Mouse (Mus musculus) thymus, adult 18-20 months (tissue): ENCODE measurements around the gene Cnot10.
A peak's percentile ranks its signal among the peaks of the same experiment; 100 is the strongest.
"Not testable (repeated sequence)": the region's sequence is repeated elsewhere in the genome, so short reads cannot be mapped to it uniquely, and the experiment has no call there.

ENCODE experiments used
- DNase-seq, 2 experiments: peaks; one replicate each; pipeline ENCODE4 v3.0.0; 2022; ENCODE audit warnings: mixed read lengths in 2 of 2

The Cnot10 gene

DNA sequence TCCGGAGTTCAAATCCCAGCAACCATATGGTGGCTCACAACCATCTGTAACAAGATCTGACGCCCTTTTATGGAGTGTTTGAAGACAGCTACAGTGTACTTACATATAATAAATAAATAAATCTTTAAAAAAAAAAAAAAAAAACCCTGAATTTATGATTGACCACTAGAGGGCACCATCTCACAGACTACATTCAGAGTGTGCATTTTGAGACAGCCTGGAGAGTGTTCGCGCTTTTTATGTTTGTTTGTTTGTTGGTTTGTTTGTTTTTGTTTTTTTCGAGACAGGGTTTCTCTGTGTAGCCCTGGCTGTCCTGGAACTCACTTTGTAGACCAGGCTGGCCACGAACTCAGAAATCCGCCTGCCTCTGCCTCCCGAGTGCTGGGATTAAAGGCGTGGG is 8.5 kb upstream of the Cnot10 start:
- not testable (repeated sequence) for DNase-seq

- no peak for DNase-seq
Measured at GRCm38 (mm10) chr9:114647506-114648432, 7.8 kb upstream of the Cnot10 start.

DNA sequence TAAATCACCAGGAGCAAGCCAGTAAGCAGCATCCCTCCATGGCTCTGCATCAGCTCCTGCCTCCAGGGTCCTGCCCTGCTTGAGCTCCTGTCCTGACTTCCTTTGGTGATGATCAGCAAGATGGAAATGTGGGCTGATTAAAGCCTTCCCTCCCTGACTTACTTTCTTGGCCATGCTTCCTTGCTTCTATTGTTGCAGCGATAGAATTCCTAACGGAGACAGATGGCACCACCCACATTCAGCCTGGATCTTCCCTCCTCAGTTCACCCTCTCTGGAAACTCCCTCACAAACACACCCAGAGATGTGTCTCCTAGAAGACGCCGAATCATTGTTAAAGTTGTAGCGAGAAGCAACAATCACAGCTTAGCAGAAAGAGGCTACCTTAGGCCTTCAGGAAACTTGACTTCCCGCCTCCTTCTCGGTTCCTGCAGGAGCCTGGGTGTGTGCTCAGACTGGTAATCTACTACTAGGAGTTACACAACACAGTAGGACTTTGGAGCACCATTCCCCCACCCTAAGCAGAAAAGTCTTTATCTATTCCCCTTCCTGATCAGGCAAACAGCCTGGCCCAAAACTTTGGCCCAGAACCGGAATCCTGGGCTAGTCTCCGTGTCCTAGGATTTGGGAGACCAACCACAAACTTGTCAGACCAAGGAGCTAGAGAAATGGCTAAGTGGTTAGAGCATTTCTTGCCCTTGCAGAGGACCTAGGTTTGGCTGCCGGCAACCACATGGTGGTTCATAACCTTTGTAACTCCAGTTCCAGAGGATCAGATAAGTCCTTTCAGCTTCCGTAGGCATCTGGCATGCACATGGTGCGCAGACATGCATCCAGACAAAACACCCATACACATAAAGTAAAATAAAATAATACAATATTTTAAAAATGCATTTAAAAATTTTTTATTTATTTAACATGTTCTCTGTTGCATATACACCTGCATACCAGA is 6.8 kb upstream of the Cnot10 start:
- DNase-seq = no peak

GRCm38 (mm10) chr9:114639186-114639748 is 717 bp downstream of the Cnot10 start:
- no peak for DNase-seq

- DNase-seq = no peak
Measured at GRCm38 (mm10) chr9:114636751-114637150, 3.2 kb downstream of the Cnot10 start.

GRCm38 (mm10) chr9:114636150-114636549 is 3.8 kb downstream of the Cnot10 start:
- DNase-seq = no peak

DNA sequence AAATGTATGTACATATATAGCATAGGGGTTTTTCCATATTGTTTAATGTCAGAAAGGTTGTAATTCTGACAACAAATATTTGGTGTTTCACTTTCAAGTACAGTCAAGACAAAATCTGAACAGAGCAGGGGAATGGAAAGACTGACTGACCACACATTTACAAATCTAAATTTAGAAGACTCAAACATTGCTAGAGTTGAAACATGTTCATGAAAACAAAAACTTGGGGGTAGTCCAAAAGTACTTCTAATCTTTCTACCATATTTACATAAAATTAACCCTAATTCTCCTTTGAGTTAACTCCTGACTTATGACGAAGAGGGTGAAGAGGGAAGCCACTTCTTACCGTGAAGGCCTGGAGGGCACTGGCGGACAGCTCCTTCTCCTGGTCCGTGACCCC is 7.7 kb downstream of the Cnot10 start:
- DNase-seq = no peak

DNA sequence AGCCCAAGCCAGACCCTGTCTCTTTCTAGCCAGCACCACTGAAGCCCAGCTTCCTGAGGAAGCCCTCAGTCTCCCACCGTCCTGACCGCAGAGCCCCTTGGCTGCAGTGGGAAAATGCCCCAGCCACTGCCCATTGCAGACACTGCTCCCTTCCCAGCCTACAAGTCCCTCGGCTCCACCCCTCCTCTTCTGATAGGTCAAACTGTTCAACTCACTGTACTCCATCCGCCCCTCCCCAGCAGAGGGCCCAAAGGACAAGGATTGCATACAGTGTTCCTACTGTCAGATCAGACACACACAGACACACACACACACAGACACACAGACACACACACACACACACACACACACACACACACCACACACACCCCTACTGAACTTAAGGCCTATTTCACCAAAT is 13.3 kb downstream of the Cnot10 start:
- no peak for DNase-seq

GRCm38 (mm10) chr9:114624178-114624577 is 15.8 kb downstream of the Cnot10 start:
- DNase-seq = no peak

- DNase-seq = no peak
Measured at GRCm38 (mm10) chr9:114621149-114621548, 18.8 kb downstream of the Cnot10 start.

DNA sequence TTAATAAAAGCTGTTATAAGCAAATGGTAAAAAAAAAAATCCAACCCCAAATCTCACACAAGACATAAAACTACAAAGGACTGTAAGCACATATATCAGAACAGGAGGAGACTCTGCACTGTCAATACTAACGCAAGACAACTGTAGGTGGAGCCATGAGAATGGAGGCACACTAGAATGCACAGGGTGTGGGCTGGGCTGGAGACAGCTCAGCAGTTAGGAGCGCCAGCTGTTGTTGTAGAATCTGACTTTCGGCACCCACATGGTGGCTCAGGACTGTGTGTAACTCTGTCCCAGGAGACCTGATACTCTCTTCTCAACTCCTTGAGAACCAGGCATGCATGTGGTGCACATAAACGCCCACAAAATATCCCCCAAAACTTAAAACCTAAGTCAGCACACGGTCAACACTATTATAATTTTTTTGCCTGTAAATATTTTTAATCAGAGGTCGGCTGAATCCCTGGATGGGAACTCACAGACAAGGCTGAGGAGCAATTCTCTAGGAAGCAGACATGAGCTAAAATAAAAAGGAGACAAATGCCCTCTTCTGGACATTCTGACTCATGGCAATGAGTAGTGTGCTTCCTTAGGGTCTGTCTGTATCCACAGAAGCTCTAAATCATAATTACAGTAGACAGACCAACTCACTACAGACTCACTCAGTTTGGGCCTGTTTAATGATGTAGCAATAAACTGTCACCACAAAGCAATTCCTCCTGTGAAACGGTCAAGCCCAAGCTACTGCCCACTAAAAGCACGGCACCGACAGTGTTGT is 25.6 kb downstream of the Cnot10 start:
- DNase-seq = peak; percentile 17 to 52

GRCm38 (mm10) chr9:114613026-114613425 is 27.0 kb downstream of the Cnot10 start:
- peak; percentile 55 to 66 for DNase-seq

DNA sequence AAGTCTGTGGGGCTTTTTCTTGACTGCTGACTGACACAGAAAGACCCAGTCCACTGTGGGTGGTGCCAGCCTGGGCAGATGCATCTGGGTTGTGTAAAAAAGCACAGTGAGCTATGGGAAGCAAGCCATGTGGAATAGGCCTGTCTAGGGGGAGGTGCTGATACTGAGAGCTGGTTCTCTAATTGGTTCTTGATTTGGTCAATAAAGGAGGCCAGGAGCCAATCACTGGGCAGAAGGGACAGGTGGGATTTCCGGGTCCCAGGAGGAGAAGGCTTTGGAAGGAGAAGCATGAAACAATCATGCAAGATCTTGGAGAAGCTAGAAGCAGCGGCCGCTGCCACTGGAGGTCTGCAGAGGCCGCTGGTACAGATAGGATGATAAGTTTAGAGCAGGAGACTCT is 27.4 kb downstream of the Cnot10 start:
- no peak for DNase-seq

DNA sequence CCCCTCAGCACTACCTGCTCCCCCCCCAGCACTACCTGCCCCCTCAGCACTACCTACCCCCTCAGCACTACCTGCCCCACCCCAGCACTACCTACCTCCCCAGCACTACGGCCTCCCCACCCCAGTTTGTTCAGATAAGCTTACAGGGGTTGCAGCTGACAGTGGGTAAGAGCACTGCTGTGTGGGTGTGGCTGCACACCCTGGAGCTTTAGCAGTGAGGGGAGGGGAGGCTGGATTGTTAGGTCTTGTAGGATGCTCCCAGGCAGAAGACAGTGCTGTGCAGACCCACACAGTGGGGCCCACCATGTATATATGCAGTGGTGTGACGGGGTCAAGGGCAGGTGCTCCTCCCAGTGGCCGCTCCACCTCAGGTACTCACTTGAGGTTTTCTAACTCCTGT is 29.7 kb downstream of the Cnot10 start:
- no peak for DNase-seq

- DNase-seq = no peak
Measured at GRCm38 (mm10) chr9:114603876-114604540, 36.0 kb downstream of the Cnot10 start.

GRCm38 (mm10) chr9:114601096-114601495 is 38.9 kb downstream of the Cnot10 start:
- no peak for DNase-seq

DNA sequence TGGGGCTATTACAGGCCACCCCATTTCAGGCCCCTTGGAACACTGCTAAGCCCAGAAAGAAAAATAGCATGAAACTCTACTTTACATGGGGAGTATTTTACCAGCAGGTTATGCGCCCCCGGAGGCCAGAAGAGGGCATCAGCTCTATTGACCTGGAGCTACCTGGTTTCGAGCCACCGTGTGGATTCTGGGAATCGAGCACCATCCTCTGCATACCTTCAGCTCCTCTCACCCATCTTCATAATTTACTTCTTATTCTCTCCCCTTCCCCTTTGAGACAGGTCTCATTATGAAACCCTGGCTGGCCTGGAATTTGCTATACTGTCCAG is 55.0 kb downstream of the Cnot10 start:
- no peak for DNase-seq

DNA sequence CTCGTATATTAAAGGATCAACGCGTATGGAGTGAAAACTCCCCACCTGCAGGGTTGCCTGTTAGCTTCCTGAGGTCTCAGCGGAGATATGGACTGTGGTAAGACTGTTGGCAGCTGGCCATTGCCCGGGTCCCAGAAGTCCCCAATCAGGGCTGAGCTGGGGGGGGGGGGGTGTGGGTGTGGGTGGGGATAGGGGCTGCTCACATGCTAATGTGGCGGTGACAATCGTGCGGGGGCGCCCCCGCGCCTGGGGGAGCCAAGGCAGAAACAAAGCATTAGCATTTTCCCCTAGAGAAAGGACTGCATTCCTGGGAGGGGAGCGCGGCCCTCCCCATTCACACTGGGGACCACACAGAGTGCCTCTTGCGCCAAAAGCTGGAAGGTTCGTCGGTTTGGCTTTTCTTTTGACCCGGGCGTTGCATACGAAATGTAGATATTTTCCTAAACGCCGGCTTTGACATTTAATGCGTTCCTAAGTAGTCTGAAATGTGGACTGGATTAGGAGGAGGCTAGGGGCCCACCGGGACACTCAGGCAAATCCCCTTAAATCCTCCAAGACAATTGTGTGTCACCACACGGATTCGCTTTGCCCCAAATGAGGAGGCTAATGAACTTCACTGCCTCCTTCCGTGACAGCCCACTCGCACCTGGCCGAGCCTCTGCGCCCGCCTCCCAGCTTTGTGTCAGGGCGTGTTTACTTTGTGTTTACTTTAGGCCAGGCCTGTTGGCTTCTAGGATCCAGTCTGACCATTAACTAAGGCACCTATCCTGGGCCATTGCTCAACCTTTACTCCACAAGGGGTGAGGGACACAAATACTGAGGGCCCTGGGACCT is 55.6 kb downstream of the Cnot10 start:
- no peak for DNase-seq

DNA sequence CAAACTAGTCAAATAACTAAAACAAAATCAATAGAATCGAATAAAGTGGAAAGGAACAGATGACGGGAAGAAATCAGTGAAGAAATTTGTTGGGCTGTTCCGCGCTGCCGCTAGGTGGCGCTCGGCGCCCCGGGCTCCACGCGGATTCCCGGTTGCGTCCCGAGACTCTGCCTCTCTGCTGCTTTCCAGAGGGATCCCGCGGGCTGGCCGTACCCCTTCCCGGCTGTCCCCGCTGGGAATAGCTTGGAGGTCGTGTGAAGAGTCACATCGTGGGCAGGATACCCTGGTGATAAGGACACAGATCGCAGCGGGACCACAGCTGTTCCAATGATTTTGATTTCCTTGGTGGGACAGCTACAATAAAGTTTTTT is 56.2 kb downstream of the Cnot10 start:
- peak; percentile 21 to 27 for DNase-seq

DNA sequence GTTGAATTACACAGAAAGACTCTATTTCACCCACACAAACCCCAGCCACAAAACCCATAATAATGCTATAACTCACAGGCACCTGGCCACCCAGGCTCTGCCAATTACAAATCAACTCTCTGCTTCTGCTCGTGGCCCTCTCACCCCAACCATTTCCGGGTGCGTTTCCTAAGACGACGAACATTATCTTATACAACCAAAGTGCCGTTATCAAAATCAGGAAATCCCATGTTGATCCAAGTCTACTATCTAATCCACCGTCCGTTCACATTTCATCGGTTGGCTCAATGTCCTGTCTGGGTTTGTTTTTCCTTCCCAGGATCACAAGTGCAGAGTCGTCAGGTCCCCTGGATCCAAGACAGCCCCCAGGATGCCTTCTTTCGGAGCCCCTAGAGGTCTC is 61.3 kb downstream of the Cnot10 start:
- DNase-seq = no peak

DNA sequence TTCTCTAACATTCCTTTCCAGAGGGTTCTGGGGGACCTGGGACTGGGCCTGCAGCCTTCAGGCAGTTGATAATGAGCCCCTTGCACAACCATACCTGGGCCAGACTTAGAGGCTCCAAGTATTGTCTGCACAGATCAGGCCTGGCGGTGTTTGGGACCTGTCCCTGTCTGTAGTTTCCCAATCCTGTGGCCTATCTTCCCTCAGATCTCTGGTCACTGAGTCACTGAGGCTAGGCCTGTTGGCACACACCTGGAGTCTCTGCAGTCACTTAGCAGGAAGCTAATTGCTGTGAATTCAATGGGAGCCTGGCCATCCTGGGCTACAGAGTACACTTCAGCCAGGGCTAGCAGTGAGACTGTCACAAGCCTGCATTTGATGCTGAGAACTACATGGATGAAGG is 64.0 kb downstream of the Cnot10 start:
- no peak for DNase-seq
